Mouse (Mus musculus): ENCODE measurements around the gene Myt1l. TPM values are rescaled to one million over a fixed set of nuclear protein-coding genes. Genes with fewer than 3 reads are reported as not detected.

The Myt1l gene
- total and polyA plus RNA-seq, 2 experiments from 2014 or later, result 114 to 218 TPM

DNA sequence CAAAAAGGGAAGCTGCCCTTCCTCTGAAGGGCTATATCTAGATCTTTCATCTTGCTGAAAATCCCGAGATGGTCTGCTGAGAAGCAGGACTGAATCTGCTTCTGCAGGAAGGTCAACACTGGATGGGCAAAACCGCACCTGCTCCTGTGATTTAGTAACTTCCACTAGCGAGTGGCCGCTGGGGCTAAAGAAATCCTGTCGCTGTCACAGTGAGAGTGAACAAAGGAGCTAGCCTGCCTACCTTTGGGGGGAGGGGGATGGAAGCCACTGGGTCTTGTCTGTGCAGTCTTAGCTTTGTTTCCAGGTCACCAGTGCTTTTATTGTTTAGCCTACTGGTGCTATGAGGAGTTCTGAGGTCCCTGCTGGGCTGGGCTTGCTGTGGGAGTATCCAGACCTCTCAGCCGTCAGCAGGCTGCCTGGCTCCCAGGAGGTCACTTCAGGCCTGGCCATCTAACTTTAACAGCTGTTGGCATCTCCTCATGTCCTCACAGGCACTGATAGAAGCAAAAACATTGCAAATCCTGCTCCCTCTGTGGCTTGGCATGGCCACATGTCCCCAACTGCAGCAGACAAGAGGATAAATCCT lies 173.6 kb downstream of the Myt1l start:
- H3K27ac ChIP-seq (ENCODE audit: low read depth, low read length), result peak overlapping the region; percentile 69
- TF ChIP-seq CTCF (IDR thresholded peaks at IDR 0.05; ENCODE audit: low read depth), result no peak
- no peak overlapping the region for H3K4me3 ChIP-seq (ENCODE audit: low read depth, low read length)
- no peaks in the 10 kb centered on the region for H3K9me3 ChIP-seq (ENCODE audit: low read length)
- ATAC-seq, result no peak
- no peaks in the 10 kb centered on the region for H3K36me3 ChIP-seq (ENCODE audit: insufficient read depth)
- peaks cover 58% of the 10 kb centered on the region for H3K4me1 ChIP-seq (ENCODE audit: insufficient read depth)
- no peaks in the 10 kb centered on the region for H3K27me3 ChIP-seq (ENCODE audit: insufficient read depth, low read length)
- no peak for DNase-seq
- WGBS, result 22% methylated on average over 6 of the region's 6 CpGs
- no peak overlapping the region for H3K4me2 ChIP-seq (ENCODE audit: low read depth)
- no peak overlapping the region for H3K9ac ChIP-seq

DNA sequence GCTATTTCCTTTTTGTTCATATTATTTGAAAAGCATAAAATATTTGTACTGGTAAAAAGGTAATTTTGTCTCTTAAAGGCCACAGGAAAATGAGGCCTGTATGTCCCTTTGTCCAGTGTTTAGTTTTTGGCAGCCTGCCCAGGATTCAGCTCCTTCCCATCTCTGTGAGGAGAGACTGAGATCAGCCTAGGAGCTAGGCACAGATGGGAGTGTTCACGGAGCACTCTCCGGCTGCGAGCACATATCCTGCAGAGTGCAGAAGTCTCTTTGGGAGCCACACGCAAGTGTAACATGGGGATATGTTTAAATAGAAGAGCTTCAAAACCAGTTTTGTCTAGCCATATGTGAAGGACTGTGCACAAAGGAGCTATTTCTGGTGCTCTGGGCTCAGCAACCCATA lies 174.4 kb downstream of the Myt1l start:
- Histone ChIP-seq H3K27ac (ENCODE audit: low read depth, low read length) (peak overlapping the region; percentile 69), H3K36me3 (ENCODE audit: insufficient read depth) (no peaks in the 10 kb centered on the region), H3K4me2 (ENCODE audit: low read depth) (no peak overlapping the region), H3K9me3 (ENCODE audit: low read length) (no peaks in the 10 kb centered on the region), H3K9ac (no peak overlapping the region; the same call in 1 of the 2 replicates), H3K4me1 (ENCODE audit: insufficient read depth) (peaks cover 52% of the 10 kb centered on the region), H3K27me3 (ENCODE audit: insufficient read depth, low read length) (no peaks in the 10 kb centered on the region), H3K4me3 (ENCODE audit: low read depth, low read length) (no peak overlapping the region)
- TF ChIP-seq CTCF (IDR thresholded peaks at IDR 0.05; ENCODE audit: low read depth), result no peak
- ATAC-seq, result peak; percentile 48
- DNase-seq, result peak; percentile 58
- WGBS, result 18% methylated on average over 4 of the region's 4 CpGs

DNA sequence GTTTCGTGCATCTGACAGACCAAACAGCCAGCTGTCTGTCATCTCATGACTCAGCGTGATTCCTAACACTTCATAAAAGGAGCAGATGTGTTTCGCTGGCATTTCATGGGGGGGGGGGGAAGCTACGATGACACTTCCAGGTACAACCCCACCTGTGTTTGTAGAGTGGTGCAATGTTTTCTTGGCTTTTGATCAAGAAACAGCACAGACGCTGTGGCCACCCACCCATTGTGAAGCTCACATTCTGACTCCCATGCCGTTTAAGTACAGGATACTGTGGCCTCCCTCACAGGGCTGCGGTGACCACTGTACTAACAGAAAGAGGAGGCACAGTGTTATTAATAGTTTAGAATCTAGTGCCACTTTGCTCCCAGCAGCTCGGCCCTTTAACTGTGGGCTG lies 175.4 kb downstream of the Myt1l start:
- Histone ChIP-seq H3K4me2 (ENCODE audit: low read depth) (no peak overlapping the region), H3K4me3 (ENCODE audit: low read depth, low read length) (no peak overlapping the region), H3K27ac (ENCODE audit: low read depth, low read length) (peak overlapping the region; percentile 69; the same call in 1 of the 2 replicates), H3K27me3 (ENCODE audit: insufficient read depth, low read length) (no peaks in the 10 kb centered on the region), H3K36me3 (ENCODE audit: insufficient read depth) (no peaks in the 10 kb centered on the region), H3K4me1 (ENCODE audit: insufficient read depth) (peaks cover 43% of the 10 kb centered on the region), H3K9me3 (ENCODE audit: low read length) (no peaks in the 10 kb centered on the region), H3K9ac (no peak overlapping the region)
- 64% methylated on average over 8 of the region's 8 CpGs for WGBS
- no peak for TF ChIP-seq CTCF (IDR thresholded peaks at IDR 0.05; ENCODE audit: low read depth)
- DNase-seq, result no peak
- ATAC-seq, result no peak

DNA sequence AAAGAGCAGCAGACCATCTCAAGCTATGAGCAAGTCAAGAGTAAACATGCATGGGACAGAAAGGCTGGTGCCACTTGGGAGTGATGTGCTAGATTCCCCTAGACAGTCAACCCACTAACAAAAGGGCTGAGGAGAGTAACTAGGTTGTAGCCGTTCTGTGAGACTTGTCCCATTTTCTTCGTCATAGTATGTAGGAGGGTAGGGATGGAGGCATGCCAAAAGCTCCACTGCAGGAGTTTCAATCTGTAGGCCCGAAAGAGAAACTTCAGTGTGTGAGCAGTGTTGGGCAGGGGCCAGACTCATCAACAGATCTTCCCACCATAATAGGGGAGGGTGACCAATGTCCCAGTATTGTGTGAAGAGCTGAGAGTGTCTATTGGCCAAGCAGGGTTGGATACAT lies 178.9 kb downstream of the Myt1l start:
- Histone ChIP-seq H3K4me3 (ENCODE audit: low read depth, low read length) (no peak overlapping the region), H3K27me3 (ENCODE audit: insufficient read depth, low read length) (no peaks in the 10 kb centered on the region), H3K36me3 (ENCODE audit: insufficient read depth) (peaks cover 3% of the 10 kb centered on the region; the same call in 1 of the 2 replicates), H3K4me1 (ENCODE audit: insufficient read depth) (peaks cover 17% of the 10 kb centered on the region), H3K4me2 (ENCODE audit: low read depth) (no peak overlapping the region), H3K9me3 (ENCODE audit: low read length) (no peaks in the 10 kb centered on the region), H3K27ac (ENCODE audit: low read depth, low read length) (0 out of 2 replicates have a peak overlapping the region, but pooled peaks have one; percentile 23), H3K9ac (no peak overlapping the region)
- no peak for TF ChIP-seq CTCF (IDR thresholded peaks at IDR 0.05; ENCODE audit: low read depth)
- ATAC-seq (no peak), DNase-seq (no peak)
- 46% methylated on average over 3 of the region's 3 CpGs for WGBS

DNA sequence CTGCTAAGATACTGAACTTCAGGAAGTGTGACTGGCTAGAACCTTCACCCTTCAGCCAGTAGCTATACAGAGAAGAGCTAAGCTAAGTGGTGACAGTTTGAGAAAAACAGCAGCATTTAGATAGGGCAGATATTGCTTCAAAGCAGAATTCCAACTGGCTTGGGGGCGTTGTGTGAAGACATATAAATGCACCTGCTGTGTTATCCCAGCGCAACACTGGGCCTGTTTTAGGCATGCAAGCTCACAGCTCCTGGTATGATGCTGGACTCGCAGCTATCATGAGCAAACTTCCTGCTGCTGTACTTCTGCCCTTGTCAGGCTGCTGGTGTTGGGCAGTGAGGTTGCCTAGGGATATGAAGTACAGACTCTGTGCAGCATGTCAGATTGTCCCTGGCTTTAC lies 180.0 kb downstream of the Myt1l start:
- H3K36me3 ChIP-seq (ENCODE audit: insufficient read depth), result peaks cover 3% of the 10 kb centered on the region; the same call in 1 of the 2 replicates
- no peak overlapping the region for H3K4me2 ChIP-seq (ENCODE audit: low read depth)
- no peaks in the 10 kb centered on the region for H3K27me3 ChIP-seq (ENCODE audit: insufficient read depth, low read length)
- no peak for TF ChIP-seq CTCF (IDR thresholded peaks at IDR 0.05; ENCODE audit: low read depth)
- H3K4me3 ChIP-seq (ENCODE audit: low read depth, low read length), result no peak overlapping the region
- H3K9me3 ChIP-seq (ENCODE audit: low read length), result no peaks in the 10 kb centered on the region
- no peak overlapping the region; the same call in 1 of the 2 replicates for H3K27ac ChIP-seq (ENCODE audit: low read depth, low read length)
- no peak for DNase-seq
- no peak for ATAC-seq
- H3K9ac ChIP-seq, result no peak overlapping the region
- H3K4me1 ChIP-seq (ENCODE audit: insufficient read depth), result peaks cover 6% of the 10 kb centered on the region
- WGBS, result 65% methylated on average over 3 of the region's 3 CpGs

DNA sequence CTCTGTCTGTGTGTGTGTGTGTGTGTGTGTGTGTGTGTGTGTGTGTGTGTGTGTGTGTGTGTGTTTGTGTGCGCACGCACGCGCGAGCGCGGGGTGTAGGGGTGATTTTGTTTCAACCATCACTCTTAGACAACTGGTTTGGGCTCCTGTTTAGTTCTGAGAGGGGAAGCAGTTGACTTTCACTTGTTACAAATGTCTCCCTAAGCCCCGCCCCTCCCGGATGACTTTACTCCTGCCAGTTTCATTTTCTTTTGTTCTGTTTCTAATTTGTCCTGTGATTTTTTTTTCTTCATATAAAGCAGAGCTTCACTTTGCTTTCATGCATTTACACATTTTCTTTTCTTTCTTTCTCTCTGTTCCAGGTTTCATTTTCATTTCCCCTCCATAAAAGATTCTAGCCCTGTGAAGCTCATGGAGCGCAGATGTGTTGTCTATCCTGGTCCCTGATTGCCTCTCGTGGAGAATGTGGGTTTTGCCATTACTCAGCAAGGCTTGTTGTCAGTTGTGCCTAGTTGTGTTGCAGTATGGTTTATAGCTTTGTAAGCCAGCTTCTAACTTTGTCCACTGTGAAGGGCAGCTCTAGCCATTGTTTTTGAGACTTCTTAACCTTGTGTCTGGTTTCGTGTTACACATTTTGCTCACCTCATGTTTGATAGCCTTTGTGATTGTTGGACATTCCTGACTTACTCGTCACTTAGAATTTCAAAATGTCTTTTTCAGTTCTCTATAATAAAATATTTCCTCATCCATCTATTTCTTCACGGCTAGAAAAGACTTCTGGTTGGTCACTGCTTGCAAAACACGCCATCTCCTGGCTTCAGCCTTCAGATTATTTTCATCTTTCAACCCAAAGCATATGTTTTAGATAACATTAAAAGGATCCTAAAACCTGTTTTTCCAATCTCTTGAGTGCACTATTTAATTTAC lies 184.9 kb downstream of the Myt1l start:
- no peak for ATAC-seq
- WGBS, result 82% methylated on average over 15 of the region's 15 CpGs
- H3K4me2 ChIP-seq (ENCODE audit: low read depth), result no peak overlapping the region
- no peaks in the 10 kb centered on the region; the same call in 1 of the 2 replicates for H3K4me1 ChIP-seq (ENCODE audit: insufficient read depth)
- TF ChIP-seq CTCF (IDR thresholded peaks at IDR 0.05; ENCODE audit: low read depth), result peak; percentile 25
- H3K4me3 ChIP-seq (ENCODE audit: low read depth, low read length), result no peak overlapping the region
- DNase-seq, result no peak
- no peak overlapping the region for H3K9ac ChIP-seq
- no peak overlapping the region for H3K27ac ChIP-seq (ENCODE audit: low read depth, low read length)
- H3K36me3 ChIP-seq (ENCODE audit: insufficient read depth), result peaks cover 3% of the 10 kb centered on the region; the same call in 1 of the 2 replicates
- H3K27me3 ChIP-seq (ENCODE audit: insufficient read depth, low read length), result no peaks in the 10 kb centered on the region
- no peaks in the 10 kb centered on the region for H3K9me3 ChIP-seq (ENCODE audit: low read length)
